Mouse (Mus musculus) thymus, postnatal 10 days (tissue): ENCODE measurements around the gene Rpl26.

Experiments used
- DNase-seq, 2 experiments: peaks; one replicate each; pipeline ENCODE4 v3.0.0; 2021; ENCODE audit warnings: low spot score in 2 of 2

Gene Rpl26

DNA sequence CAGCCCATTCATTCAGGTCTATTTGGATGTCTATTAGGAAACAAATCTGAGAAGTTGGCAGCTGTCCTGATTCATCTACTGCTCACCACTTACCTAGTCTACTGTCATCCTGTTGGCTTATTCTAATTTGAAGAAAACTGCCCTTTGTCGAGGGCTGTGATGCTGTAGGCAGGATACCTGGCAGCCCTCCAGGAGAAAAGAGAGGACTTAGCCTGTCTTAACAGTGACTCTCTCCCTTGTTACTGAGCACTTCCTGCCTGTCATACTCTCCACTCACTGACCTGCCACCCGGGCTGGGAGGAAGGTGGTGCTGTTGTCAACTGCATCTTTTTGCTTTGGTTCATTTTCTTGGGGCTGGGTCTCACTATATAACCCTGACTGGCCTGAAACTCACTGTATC lies 10.8 kb upstream of the Rpl26 start:
- DNase-seq: no peak

DNA sequence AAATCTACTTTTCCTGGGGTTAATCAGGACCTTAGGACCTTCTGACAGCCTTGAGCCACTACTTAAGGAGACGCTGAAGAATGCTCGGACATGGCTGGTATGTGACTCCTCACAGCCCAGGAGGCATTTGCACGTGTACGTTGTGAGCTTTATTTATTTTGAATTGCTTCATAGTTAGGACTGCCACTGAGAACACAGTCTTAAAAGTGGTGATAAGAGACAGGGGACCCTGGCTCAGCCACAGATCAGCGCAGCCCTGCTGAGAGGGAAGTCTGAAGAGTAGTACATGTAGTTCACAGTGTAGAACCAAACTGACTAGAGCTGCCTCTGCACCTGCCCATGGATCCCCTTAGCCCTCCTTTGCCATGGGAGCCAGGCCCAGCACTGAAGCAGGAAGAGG lies 9.6 kb upstream of the Rpl26 start:
- no peak for DNase-seq

DNA sequence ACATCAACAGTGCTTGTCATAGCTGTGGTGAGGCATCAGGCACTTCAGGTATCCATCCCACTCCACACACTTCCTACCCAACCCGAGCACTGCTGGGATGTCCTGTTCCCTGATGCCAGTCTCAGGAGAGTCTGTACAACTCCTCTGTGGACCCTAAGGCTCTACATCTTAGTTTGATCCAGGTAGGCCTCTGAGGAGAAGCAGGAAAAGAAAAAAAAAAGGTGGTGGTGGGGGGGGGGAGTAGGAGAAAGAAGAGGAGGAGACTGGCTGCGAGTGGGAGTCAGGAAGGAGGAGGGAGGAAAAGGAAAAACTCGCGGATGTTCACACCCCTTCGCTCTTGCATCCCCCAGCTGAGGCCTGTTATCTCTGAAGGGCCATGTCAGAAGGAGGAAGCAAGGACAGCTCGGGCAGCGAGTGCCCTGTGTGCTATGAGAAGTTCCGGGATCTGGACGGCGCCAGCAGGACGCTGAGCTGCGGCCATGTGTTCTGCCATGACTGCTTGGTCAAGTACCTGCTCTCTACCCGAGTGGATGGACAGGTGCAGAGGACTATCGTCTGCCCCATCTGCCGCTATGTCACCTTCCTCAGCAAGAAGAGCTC lies 9.1 kb upstream of the Rpl26 start:
- DNase-seq: no peak

DNA sequence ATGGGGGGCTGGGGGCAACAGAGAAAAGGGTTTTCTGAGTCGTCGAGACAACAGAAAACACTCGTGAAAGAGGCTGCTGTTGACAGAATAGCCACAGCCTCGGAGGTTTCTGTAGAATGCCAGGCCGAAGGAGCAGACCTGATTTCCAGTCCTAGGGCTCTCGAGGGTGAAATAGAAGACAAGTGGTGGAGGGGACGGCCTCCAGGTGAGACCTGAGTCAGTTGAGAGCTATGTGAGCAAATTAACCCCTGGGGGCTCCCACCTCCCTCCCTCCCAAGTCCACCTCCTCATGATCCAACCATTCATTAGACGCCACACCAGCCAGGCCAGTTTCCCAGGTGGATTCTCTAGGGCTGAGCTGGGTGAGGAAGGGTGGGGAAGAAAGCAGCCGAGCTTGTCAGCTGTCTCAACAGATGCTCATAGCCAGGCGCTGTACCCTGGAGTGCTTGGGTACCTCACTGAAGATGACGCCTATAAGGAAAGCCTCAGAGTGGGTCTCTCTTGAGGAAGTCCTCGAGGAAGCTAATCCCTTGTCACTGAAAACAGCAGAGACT lies 7.4 kb upstream of the Rpl26 start:
- DNase-seq: no peak

DNA sequence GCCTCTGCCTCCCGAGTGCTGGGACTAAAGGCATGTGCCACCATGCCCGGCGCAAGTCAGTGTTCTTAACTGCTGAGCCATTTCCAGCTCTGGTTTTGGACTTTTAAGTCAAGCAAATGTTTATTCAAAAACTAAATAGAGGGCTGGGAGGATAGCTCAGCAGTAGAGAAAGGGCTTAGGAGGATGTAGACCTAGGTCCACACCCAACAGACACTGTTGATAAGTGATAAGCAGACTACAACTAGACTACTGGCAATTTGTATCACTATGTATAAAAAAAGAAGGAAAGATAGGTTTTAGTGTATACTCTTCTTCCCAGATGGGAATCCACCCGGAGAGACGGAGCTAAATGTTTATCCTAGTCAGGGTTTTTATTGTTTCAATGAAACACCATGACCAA lies 5.1 kb upstream of the Rpl26 start:
- DNase-seq: no peak

DNA sequence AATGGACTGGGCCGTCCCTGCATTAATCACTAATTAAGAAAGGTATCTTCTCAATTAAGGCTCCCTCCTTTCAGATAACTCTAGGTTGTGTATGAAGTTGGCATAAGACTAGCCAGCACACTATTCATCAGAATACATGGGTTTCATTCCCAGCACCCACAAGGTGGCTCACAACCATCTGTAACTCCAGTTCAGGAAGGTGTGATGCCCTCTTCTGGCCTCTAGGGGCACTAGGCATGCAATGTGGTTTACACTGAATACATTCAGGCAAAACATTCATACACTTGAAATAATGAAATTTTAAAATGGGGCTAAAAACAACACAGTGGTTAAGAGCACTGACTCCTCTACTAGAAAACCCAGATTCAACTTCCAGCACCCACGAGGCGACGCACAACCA lies 4.3 kb upstream of the Rpl26 start:
- DNase-seq: peak; percentile 38 to 59

DNA sequence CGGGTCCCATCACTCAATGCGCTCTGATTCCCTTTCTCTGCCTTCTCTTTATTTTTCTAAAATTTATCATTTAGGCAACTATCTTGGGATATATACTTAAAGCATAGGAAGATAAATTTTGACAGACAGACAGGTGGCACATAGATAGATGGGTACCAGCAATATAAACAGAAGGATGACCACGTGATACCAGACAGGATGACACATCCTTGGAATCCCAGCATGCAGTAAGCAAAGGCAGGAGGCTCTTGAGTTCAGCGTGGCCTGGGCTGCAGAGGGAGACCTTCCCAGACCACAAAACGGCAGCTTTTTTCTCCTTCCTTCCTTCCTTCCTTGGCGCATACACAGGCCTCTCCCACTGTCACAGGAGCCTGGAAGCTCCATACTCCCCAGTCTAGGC lies 3.5 kb upstream of the Rpl26 start:
- DNase-seq: no peak

DNA sequence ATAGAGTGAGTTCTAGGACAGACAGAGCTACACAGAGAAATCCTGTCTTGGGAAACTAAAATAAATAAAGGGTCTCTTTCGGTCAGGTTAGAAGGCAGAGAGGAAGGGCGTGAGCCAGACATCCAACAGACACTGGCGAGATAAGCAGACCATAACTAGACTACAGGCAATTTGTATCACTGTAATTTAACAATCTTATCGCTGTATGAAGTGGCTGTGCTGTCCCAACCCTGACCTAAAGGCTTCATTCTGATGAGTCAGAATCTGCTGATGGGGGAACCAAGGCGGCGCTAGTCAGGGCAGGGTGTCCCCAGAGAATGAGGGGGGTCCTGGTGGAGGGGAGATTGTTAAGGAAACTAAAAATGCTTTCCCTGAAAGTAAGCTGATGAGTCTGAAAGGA lies 2.6 kb upstream of the Rpl26 start:
- DNase-seq: no peak

DNA sequence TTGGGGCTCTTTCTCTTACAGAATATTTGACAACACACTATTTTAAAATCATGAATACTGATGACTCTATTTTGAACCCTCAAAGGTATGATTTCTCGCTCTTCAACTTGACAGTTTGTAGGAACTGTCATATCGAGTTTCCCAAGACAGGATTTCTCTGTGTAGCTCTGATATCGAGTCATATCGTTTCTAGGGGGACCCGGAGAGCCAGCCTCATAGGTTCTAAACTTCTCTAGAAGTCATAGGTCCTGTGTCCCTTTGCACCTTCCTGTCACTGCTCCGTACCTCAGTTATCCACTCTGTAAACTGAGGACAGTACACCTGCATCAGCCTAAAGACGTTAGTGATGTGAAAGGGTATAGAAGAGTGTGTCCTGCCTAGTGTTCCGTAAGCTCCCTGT lies 1.6 kb upstream of the Rpl26 start:
- no peak for DNase-seq

GRCm38 (mm10) chr11:68900519-68901350 lies 648 bp upstream of the Rpl26 start:
- peak in 1 of 2 experiments; percentile 15 for DNase-seq

DNA sequence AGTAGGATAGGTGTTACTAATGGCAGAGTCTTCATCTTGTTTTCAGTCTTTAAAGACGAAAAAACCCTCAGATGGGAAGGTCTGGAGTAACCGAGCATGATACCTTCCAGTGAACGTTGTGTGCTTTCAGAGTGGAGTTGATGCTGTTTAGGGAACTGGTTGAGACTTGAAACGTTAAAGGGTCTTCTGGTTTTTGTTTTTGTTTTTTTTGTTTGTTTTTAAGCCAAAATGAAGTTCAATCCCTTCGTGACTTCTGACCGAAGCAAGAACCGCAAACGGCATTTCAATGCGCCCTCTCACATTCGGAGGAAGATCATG lies 623 bp downstream of the Rpl26 start:
- DNase-seq: no peak

DNA sequence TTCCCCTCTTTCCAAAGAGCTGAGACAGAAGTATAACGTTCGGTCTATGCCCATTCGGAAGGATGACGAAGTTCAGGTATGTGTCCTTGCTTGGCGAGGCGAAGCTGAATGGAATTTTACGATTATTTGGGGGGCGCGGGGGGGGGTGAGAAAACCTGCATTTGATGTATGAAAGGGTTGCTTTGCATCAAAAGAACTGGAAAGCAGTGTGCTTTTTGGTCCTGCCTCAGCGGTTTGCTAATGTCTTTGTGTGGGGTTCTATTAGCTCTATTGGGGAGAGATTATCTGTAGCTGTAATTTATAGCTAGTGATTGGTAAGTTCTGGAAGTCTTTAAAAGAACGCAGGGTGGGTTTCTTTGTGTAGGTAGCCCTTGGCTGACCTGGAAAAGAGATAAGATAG lies 984 bp downstream of the Rpl26 start:
- DNase-seq: no peak

DNA sequence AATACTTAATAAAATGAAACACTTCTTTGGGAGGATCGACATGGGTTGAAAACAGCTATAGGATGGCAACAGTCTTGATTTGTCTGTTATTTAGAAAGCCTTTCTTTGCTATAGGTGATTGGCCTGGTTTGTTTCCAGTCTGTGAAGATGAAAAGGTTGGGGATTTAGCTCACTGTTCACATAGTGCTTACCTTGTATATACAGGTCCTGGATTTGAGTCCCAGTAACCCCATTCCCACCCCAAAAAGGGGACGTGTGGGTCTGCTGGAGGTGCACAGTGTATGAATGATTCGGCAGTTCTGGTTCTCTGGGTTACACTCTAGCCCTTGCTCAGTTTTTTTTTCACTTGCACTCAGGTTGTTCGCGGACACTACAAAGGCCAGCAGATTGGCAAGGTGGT lies 1.4 kb downstream of the Rpl26 start:
- DNase-seq: no peak

DNA sequence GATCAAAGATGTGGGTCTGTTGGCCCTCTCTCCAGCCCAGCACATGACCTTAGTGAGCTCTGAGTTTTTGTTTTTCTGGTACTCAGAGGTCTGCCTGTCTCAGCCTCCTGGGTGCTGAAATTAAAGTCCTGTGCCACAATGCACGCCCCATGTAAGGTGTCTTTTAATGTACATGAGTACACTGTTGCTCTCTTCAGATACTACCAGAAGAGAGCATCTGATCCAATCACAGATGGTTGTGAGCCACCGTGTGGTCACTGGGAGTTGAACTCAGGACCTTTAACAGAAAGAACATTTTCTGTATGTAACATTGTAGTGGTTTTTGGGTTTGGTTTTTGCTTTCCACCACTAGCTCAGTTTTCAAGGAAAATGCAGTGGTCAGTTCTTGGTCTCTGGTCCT lies 2.4 kb downstream of the Rpl26 start:
- DNase-seq: no peak

GRCm38 (mm10) chr11:68904375-68905137 lies 3.2 kb downstream of the Rpl26 start:
- DNase-seq: peak; percentile 45 to 74

- DNase-seq: no peak
Measured at GRCm38 (mm10) chr11:68905138-68905531, 3.8 kb downstream of the Rpl26 start.

GRCm38 (mm10) chr11:68905665-68906460 lies 4.5 kb downstream of the Rpl26 start:
- DNase-seq: no peak

DNA sequence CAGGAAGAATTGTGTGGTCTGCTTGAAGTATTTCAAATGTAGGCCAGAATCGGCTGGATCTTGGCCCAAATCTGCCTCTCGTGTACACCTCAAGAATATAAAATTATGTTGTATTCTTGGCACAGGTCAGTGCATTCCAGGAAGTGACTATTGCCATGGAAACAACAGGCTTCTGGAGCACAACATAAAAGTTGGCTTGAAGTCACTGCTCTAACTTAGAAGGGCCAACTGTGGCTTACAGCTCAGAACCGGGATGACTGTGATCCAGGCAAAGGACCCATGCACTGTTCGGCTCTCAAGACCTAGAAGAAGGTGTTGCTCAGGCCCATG lies 5.0 kb downstream of the Rpl26 start:
- no peak for DNase-seq

- DNase-seq: no peak
Measured at GRCm38 (mm10) chr11:68907251-68907650, 5.9 kb downstream of the Rpl26 start.

DNA sequence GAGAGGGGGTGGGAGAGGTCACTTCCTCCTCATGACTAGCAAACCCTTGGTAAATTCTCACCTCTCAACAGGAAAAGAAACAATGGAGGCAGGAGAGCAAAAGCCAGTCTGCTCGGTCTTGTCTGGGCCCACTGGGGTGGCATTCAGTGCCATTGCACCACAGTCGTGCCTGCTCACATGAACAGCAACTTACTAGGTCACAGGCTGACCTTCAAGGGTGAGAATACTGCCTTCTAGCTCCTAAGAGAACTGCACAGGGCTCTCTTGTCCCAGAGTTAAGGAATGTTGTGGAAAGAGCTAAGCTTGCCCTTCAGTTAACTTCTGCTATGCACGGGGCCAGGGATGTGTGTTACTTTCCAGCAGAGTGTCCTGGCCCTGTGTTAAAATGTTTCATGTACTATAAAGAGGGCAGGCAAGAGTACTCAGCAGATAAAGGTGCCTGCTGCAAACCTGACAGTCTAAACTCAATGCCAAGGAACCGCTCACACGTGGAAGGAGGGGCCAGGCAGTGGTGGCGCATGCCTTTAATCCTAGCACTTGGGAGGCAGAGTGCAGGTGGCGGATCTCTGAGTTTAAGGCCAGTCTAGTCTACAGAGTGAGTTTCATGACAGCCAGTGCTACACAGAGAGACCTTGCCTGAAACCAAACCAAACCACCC lies 7.6 kb downstream of the Rpl26 start:
- no peak for DNase-seq

GRCm38 (mm10) chr11:68911531-68912177 lies 10.3 kb downstream of the Rpl26 start:
- no peak for DNase-seq
